Mouse (Mus musculus) megakaryocyte, embryonic 14.5 days (primary cell): Measurements from ENCODE around the gene Lzts2.

ENCODE experiments used
- FLI1 ChIP-seq: IDR thresholded peaks from 2 replicates; pipeline ENCODE4 v1.6.1; 2012; ENCODE audit warnings: low read length, inconsistent platforms, mixed read lengths
- GATA1 ChIP-seq: IDR thresholded peaks from 3 replicates; pipeline ENCODE4 v1.6.1; 2012; ENCODE audit warnings: mixed read lengths, low read length, inconsistent platforms, borderline replicate concordance

DNA sequence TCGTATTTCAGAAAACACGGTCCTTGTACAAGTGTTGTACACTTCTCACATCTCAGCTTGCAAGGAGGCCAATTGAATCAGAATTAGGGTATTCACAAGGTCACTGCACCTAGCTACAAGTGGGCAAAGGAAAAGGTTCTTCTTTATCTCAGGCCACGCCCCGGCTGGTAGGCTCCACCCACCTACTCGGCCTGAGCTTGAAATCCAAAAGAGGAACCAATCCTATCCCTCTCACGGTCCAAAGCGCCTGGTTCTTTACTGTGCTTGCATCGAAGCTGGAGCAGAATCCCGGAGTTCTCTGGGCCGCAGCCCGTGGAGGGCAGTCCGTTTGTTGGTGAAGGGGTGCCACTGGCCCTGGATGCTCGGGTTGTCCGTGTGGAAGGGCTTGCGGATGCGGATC lies 8.8 kb upstream of the Lzts2 start, which contains the start of gene Twnk:
- TF ChIP-seq GATA1 (no peak), FLI1 (no peak)
